Mouse (Mus musculus): ENCODE measurements around the gene Ncapd3. TPM values are rescaled to one million over a fixed set of nuclear protein-coding genes. Genes with fewer than 3 reads are reported as not detected.

Ncapd3 gene
- polyA plus RNA-seq, 2 experiments, result 24.3 to 38.8 TPM

GRCm38 (mm10) chr9:27135372-27135771 is 105.4 kb downstream of the Ncapd3 start:
- no peak overlapping the region for H3K9ac ChIP-seq (ENCODE audit: low read depth, low read length, severe bottlenecking)
- H3K4me1 ChIP-seq (ENCODE audit: control insufficient read depth, insufficient read depth, low read length), result no peaks in the 10 kb centered on the region
- H3K36me3 ChIP-seq (ENCODE audit: control insufficient read depth, insufficient read depth, low read length), result no peaks in the 10 kb centered on the region
- 94% methylated on average over 7 of the region's 7 CpGs for WGBS
- no peaks in the 10 kb centered on the region for H3K27me3 ChIP-seq (ENCODE audit: control insufficient read depth, insufficient read depth, low read length)
- ATAC-seq (ENCODE audit: low FRiP score, low read depth) (no peak), DNase-seq (ENCODE audit: low spot score) (no peak)
- no peaks in the 10 kb centered on the region for H3K9me3 ChIP-seq (ENCODE audit: control insufficient read depth, low read length)
- no peak for TF ChIP-seq POLR2A (IDR thresholded peaks at IDR 0.05; ENCODE audit: borderline replicate concordance, extremely low read depth, insufficient read depth, insufficient read length)
- no peak overlapping the region for H3K4me2 ChIP-seq (replicated peaks; ENCODE audit: low read depth, low read length, severe bottlenecking)
- no peak overlapping the region for H3K4me3 ChIP-seq (replicated peaks; ENCODE audit: low read length)
- H3K27ac ChIP-seq (replicated peaks; ENCODE audit: low read depth, low read length), result no peak overlapping the region

GRCm38 (mm10) chr9:27136651-27137050 is 106.7 kb downstream of the Ncapd3 start:
- DNase-seq (ENCODE audit: low spot score) (no peak), ATAC-seq (ENCODE audit: low FRiP score, low read depth) (no peak)
- H3K4me1 ChIP-seq (ENCODE audit: control insufficient read depth, insufficient read depth, low read length), result no peaks in the 10 kb centered on the region
- TF ChIP-seq POLR2A (IDR thresholded peaks at IDR 0.05; ENCODE audit: borderline replicate concordance, extremely low read depth, insufficient read depth, insufficient read length), result no peak
- H3K9ac ChIP-seq (ENCODE audit: low read depth, low read length, severe bottlenecking), result no peak overlapping the region
- H3K4me3 ChIP-seq (replicated peaks; ENCODE audit: low read length), result no peak overlapping the region
- H3K27ac ChIP-seq (replicated peaks; ENCODE audit: low read depth, low read length), result no peak overlapping the region
- H3K9me3 ChIP-seq (ENCODE audit: control insufficient read depth, low read length), result no peaks in the 10 kb centered on the region
- H3K4me2 ChIP-seq (replicated peaks; ENCODE audit: low read depth, low read length, severe bottlenecking), result no peak overlapping the region
- 86% methylated on average over 8 of the region's 8 CpGs for whole genome bisulfite sequencing
- H3K27me3 ChIP-seq (ENCODE audit: control insufficient read depth, insufficient read depth, low read length), result no peaks in the 10 kb centered on the region
- peaks cover 6% of the 10 kb centered on the region for H3K36me3 ChIP-seq (ENCODE audit: control insufficient read depth, insufficient read depth, low read length)

DNA sequence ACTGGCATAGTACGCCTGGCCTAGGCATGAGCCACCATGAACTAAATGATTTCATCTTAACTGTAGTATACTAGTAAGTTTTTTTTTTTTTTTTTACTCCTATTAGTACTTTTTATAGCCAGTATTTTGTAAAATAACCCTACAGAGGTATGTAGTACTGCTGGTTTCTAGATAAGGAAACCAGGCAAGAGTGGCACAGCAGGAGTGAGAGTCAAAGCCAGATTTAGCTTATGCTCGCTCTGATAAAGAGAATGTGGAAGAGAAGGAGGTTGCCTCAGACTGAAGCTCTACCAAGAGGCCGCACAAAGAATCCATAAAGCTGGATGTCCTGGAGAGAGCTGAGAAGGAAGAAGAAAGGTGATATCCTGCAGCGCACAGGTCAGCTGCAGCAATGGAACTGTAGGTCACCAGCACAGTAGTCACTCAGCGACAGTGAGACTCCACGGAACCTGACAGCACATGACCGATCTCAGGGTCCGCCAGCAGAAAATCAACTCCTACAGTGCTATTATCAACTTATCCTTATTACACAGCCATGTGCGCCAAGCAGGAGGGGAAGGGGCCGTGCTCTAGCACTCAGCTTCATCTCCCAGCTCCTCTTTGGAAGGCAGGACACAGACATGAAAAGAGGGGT is 110.6 kb downstream of the Ncapd3 start:
- no peak for DNase-seq (ENCODE audit: low spot score)
- Histone ChIP-seq H3K4me1 (ENCODE audit: control insufficient read depth, insufficient read depth, low read length) (no peaks in the 10 kb centered on the region), H3K36me3 (ENCODE audit: control insufficient read depth, insufficient read depth, low read length) (peaks cover 14% of the 10 kb centered on the region), H3K9ac (ENCODE audit: low read depth, low read length, severe bottlenecking) (no peak overlapping the region), H3K27ac (replicated peaks; ENCODE audit: low read depth, low read length) (no peak overlapping the region), H3K27me3 (ENCODE audit: control insufficient read depth, insufficient read depth, low read length) (no peaks in the 10 kb centered on the region), H3K9me3 (ENCODE audit: control insufficient read depth, low read length) (no peaks in the 10 kb centered on the region), H3K4me2 (replicated peaks; ENCODE audit: low read depth, low read length, severe bottlenecking) (no peak overlapping the region), H3K4me3 (replicated peaks; ENCODE audit: low read length) (no peak overlapping the region)
- no peak for ATAC-seq (ENCODE audit: low FRiP score, low read depth)
- 95% methylated on average over 10 of the region's 10 CpGs for WGBS
- TF ChIP-seq POLR2A (IDR thresholded peaks at IDR 0.05; ENCODE audit: borderline replicate concordance, extremely low read depth, insufficient read depth, insufficient read length), result no peak

GRCm38 (mm10) chr9:27144271-27144840 is 114.4 kb downstream of the Ncapd3 start:
- no peak for TF ChIP-seq POLR2A (IDR thresholded peaks at IDR 0.05; ENCODE audit: borderline replicate concordance, extremely low read depth, insufficient read depth, insufficient read length)
- DNase-seq (ENCODE audit: low spot score), result no peak
- Histone ChIP-seq H3K9ac (ENCODE audit: low read depth, low read length, severe bottlenecking) (no peak overlapping the region), H3K27ac (replicated peaks; ENCODE audit: low read depth, low read length) (no peak overlapping the region), H3K36me3 (ENCODE audit: control insufficient read depth, insufficient read depth, low read length) (peaks cover 16% of the 10 kb centered on the region), H3K9me3 (ENCODE audit: control insufficient read depth, low read length) (no peaks in the 10 kb centered on the region), H3K4me3 (replicated peaks; ENCODE audit: low read length) (no peak overlapping the region), H3K27me3 (ENCODE audit: control insufficient read depth, insufficient read depth, low read length) (no peaks in the 10 kb centered on the region), H3K4me1 (ENCODE audit: control insufficient read depth, insufficient read depth, low read length) (peaks cover 3% of the 10 kb centered on the region; the same call in 1 of the 2 replicates), H3K4me2 (replicated peaks; ENCODE audit: low read depth, low read length, severe bottlenecking) (no peak overlapping the region)
- 88% methylated on average over 4 of the region's 4 CpGs for whole genome bisulfite sequencing
- ATAC-seq (ENCODE audit: low FRiP score, low read depth), result no peak

Other genes with a start within 250 kb of the Ncapd3 start
- gene Glb1l2, start 223.7 kb upstream of the Ncapd3 start, polyA plus RNA-seq (2012; rRNA removed), result 3.5 TPM in 2 replicates
- gene Glb1l2, start 223.7 kb upstream of the Ncapd3 start, polyA plus RNA-seq (2014; fragmentation: Nextera tagmentation; extraction: Ambion mirVana), result 2.6 and 4.4 TPM in 2 replicates
- gene Glb1l3, start 169.3 kb upstream of the Ncapd3 start, polyA plus RNA-seq (2012; rRNA removed), result not detected in 2 replicates
- not detected in 2 replicates for gene Glb1l3, start 169.3 kb upstream of the Ncapd3 start, polyA plus RNA-seq (2014; fragmentation: Nextera tagmentation; extraction: Ambion mirVana)
- 0.05 TPM in 2 replicates for gene Gm1110, start 107.1 kb upstream of the Ncapd3 start, polyA plus RNA-seq (2012; rRNA removed)
- gene Gm1110, start 107.1 kb upstream of the Ncapd3 start, polyA plus RNA-seq (2014; fragmentation: Nextera tagmentation; extraction: Ambion mirVana), result not detected in 2 replicates
- 46.4 and 47.3 TPM in 2 replicates for gene Acad8, start 30.6 kb upstream of the Ncapd3 start, polyA plus RNA-seq (2012; rRNA removed)
- 45.6 and 46.7 TPM in 2 replicates for gene Acad8, start 30.6 kb upstream of the Ncapd3 start, polyA plus RNA-seq (2014; fragmentation: Nextera tagmentation; extraction: Ambion mirVana)
- 44.4 and 69.2 TPM in 2 replicates for gene Thyn1, start 30.5 kb upstream of the Ncapd3 start, polyA plus RNA-seq (2012; rRNA removed)
- 124 and 127 TPM in 2 replicates for gene Thyn1, start 30.5 kb upstream of the Ncapd3 start, polyA plus RNA-seq (2014; fragmentation: Nextera tagmentation; extraction: Ambion mirVana)
- gene Vps26b, start 110 bp upstream of the Ncapd3 start, polyA plus RNA-seq (2012; rRNA removed), result 40.3 and 44.1 TPM in 2 replicates
- gene Vps26b, start 110 bp upstream of the Ncapd3 start, polyA plus RNA-seq (2014; fragmentation: Nextera tagmentation; extraction: Ambion mirVana), result 44.2 and 49.2 TPM in 2 replicates
- gene Jam3, start 125.2 kb downstream of the Ncapd3 start, polyA plus RNA-seq (2012; rRNA removed), result 100 and 103 TPM in 2 replicates
- gene Jam3, start 125.2 kb downstream of the Ncapd3 start, polyA plus RNA-seq (2014; fragmentation: Nextera tagmentation; extraction: Ambion mirVana), result 110 and 112 TPM in 2 replicates

Measured in limb, embryonic 14.5 days (tissue).